Mouse (Mus musculus) ES-Bruce4 (cell line): ENCODE results near the gene Adipoq. TPM values are rescaled to one million over a fixed set of nuclear protein-coding genes. Genes with fewer than 3 reads are reported as not detected.

Experiments
- H3K27ac ChIP-seq: 2 replicates; pipeline ENCODE4 v1.5.1; 2012; ENCODE audit warnings: low read length, inconsistent platforms; ENCODE audit not compliant: insufficient read depth
- H3K27me3 ChIP-seq: 2 replicates; pipeline ENCODE4 v1.6.1; 2012; ENCODE audit warnings: mild to moderate bottlenecking, low read length, inconsistent platforms; ENCODE audit not compliant: control insufficient read depth, poor library complexity, insufficient read depth, severe bottlenecking
- H3K36me3 ChIP-seq: 2 replicates; pipeline ENCODE4 v1.6.1; 2012; ENCODE audit warnings: inconsistent platforms, mild to moderate bottlenecking, low read length, moderate library complexity; ENCODE audit not compliant: control insufficient read depth, poor library complexity, insufficient read depth, severe bottlenecking
- H3K4me1 ChIP-seq: one replicate; pipeline ENCODE4 v1.8.1; 2011; ENCODE audit warnings: low read length; ENCODE audit not compliant: control insufficient read depth, insufficient read depth
- H3K4me3 ChIP-seq: 2 replicates; pipeline ENCODE4 v1.5.1; 2011; ENCODE audit warnings: low read depth, mild to moderate bottlenecking, low read length
- H3K9ac ChIP-seq: 2 replicates; pipeline ENCODE4 v1.6.1; 2012; ENCODE audit warnings: low read depth, mild to moderate bottlenecking, inconsistent platforms; ENCODE audit not compliant: poor library complexity, severe bottlenecking
- H3K9me3 ChIP-seq: replicated peaks from 2 replicates; pipeline ENCODE4 v1.6.1; 2012; ENCODE audit warnings: mild to moderate bottlenecking, low read length, inconsistent platforms; ENCODE audit not compliant: control insufficient read depth, poor library complexity, insufficient read depth, severe bottlenecking
- CTCF ChIP-seq: IDR thresholded peaks from one replicate; pipeline ENCODE4 v1.8.1; 2011; ENCODE audit warnings: low read depth, low read length
- EP300 ChIP-seq: IDR thresholded peaks from 2 replicates; pipeline ENCODE4 v1.6.1; 2011; ENCODE audit warnings: low read depth, low read length; ENCODE audit not compliant: insufficient read depth
- POLR2A ChIP-seq: IDR thresholded peaks from one replicate; pipeline ENCODE4 v1.8.1; 2011; ENCODE audit warnings: low read length; ENCODE audit not compliant: insufficient read depth
- polyA plus RNA-seq: library from polyadenylated mRNA; stranded (reverse); fragments of >200 nt; gene quantifications from 2 replicates; pipeline ENCODE4 v1.2.4, GENCODE M21; 2011; ENCODE audit warnings: low read depth; ENCODE audit not compliant: missing spikeins, insufficient read depth, insufficient read length

Adipoq gene
- polyA plus RNA-seq, 1 experiment, result not detected

DNA sequence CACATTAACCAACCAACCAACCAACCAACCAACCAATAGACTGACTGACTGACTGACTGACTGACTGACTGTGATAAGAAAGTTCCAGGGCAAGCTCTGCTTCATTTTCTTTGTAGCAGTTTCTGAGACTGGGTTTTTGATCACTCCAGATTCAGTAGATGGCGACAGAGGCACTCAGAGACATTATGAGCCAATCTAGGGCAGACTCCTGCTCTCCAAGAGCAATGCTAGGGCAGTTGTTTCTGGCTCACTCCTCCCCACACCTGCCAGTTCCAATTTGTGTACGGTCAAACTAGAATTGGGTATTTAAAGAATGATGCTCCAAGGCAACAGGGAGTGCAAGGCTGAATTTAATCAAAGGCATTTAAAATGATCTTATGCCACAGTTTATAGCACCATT lies 5.1 kb downstream of the Adipoq start:
- Histone ChIP-seq H3K27me3 (no peaks in the 10 kb centered on the region), H3K27ac (no peak overlapping the region), H3K9me3 (no peaks in the 10 kb centered on the region), H3K4me3 (no peak overlapping the region), H3K9ac (no peak overlapping the region), H3K36me3 (no peaks in the 10 kb centered on the region), H3K4me1 (no peaks in the 10 kb centered on the region)
- TF ChIP-seq POLR2A (no peak), EP300 (no peak), CTCF (no peak)

DNA sequence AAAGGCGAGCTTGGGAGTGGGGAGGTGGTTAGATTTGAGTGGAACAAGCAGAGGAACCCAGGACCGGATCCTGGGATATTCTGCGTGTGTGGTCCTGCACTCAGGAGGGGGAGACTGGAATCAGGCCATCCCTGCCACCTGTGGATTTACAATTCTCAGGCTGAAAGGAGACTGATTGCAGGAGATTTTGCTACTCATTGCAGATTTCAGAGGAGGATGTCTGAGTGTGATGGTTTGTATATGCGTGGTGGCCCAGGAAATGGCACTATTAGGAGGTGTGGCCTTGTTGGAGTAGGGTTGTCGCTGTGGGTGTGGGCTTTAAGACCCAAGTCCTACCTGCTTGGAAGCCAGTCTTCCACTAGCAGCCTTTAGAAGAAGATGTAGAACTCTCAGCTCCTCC lies 7.9 kb downstream of the Adipoq start:
- H3K4me3 ChIP-seq, result no peak overlapping the region
- no peak for TF ChIP-seq EP300
- no peak for TF ChIP-seq POLR2A
- no peak for TF ChIP-seq CTCF
- H3K9ac ChIP-seq, result no peak overlapping the region
- H3K36me3 ChIP-seq, result no peaks in the 10 kb centered on the region
- no peaks in the 10 kb centered on the region for H3K27me3 ChIP-seq
- H3K27ac ChIP-seq, result no peak overlapping the region
- H3K4me1 ChIP-seq, result no peaks in the 10 kb centered on the region
- H3K9me3 ChIP-seq, result no peaks in the 10 kb centered on the region

DNA sequence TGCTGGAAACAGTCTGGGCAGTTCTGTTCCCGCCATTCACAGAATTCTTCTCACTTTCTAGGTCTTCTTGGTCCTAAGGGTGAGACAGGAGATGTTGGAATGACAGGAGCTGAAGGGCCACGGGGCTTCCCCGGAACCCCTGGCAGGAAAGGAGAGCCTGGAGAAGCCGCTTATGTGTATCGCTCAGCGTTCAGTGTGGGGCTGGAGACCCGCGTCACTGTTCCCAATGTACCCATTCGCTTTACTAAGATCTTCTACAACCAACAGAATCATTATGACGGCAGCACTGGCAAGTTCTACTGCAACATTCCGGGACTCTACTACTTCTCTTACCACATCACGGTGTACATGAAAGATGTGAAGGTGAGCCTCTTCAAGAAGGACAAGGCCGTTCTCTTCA lies 10.7 kb downstream of the Adipoq start:
- H3K27me3 ChIP-seq, result no peaks in the 10 kb centered on the region
- TF ChIP-seq EP300 (no peak), CTCF (no peak), POLR2A (no peak)
- no peaks in the 10 kb centered on the region for H3K36me3 ChIP-seq
- H3K9me3 ChIP-seq, result no peaks in the 10 kb centered on the region
- no peak overlapping the region for H3K27ac ChIP-seq
- H3K4me1 ChIP-seq, result no peaks in the 10 kb centered on the region
- no peak overlapping the region for H3K4me3 ChIP-seq
- H3K9ac ChIP-seq, result no peak overlapping the region

DNA sequence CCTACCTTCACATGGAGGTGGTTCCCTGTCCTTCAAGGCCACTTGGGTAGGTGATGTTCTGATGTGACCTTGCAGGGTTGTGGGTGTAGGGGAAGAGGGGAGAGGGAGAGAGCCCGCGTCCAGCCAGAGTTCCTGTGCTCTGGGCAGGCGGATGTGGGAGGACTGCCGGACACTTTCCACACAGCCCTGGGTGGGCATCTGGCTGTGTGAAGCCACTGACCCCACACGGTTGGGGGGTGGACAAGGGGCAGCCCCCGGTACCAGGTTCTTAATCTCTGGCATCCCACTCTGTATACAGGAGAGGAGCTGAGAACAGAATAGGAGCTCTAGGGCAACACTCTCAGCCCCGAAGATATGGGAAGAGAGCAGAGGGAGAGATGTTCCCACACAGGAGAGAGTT lies 12.0 kb downstream of the Adipoq start:
- H3K4me1 ChIP-seq, result no peaks in the 10 kb centered on the region
- no peaks in the 10 kb centered on the region for H3K36me3 ChIP-seq
- no peaks in the 10 kb centered on the region for H3K27me3 ChIP-seq
- no peak overlapping the region for H3K9ac ChIP-seq
- no peak for TF ChIP-seq POLR2A
- TF ChIP-seq CTCF, result no peak
- TF ChIP-seq EP300, result no peak
- no peaks in the 10 kb centered on the region for H3K9me3 ChIP-seq
- H3K27ac ChIP-seq, result no peak overlapping the region
- H3K4me3 ChIP-seq, result no peak overlapping the region

DNA sequence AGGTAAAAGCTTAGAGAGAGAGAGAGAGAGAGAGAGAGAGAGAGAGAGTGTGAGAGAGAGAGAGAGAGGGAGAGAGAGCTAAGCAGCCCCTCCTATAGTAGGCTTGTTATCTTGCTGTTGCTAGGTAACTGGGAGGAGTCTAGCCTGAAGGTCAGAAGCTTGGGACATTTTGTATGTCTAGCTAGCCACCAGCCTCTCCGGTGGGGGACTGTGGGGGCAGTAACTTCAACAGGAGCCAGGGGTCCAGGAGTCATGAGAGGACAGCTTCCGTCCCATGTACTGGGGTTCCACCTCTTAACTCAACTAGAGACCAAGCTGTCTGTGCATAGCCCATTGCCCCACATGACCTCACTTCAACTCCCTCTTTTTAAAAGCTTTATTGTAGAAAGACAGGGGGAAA lies 12.6 kb downstream of the Adipoq start:
- Histone ChIP-seq H3K27me3 (no peaks in the 10 kb centered on the region), H3K4me3 (no peak overlapping the region), H3K27ac (no peak overlapping the region), H3K9me3 (no peaks in the 10 kb centered on the region), H3K36me3 (no peaks in the 10 kb centered on the region), H3K9ac (no peak overlapping the region), H3K4me1 (no peaks in the 10 kb centered on the region)
- TF ChIP-seq CTCF, result no peak
- TF ChIP-seq POLR2A, result no peak
- TF ChIP-seq EP300, result no peak

DNA sequence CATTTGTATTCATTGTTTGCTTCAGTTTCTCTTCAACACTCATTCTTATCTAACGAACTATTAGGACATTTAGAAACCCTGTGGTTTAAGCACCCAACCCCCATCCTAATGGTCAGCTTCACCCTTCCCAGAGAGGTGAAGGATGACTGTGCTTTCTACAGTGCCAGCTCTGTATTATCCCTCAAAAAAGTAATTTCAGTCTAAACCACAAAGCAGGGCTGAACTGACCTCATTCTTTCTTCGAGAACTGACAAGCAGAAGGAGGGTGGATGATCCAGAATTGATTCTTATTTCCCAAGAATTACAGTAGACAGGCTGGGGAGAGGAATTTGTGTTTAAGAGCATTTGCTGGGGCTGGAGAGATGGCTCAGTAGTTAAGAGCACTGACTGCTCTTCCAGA lies 13.4 kb downstream of the Adipoq start:
- H3K36me3 ChIP-seq, result no peaks in the 10 kb centered on the region
- H3K27me3 ChIP-seq, result no peaks in the 10 kb centered on the region
- no peak overlapping the region for H3K9ac ChIP-seq
- no peaks in the 10 kb centered on the region for H3K9me3 ChIP-seq
- no peaks in the 10 kb centered on the region for H3K4me1 ChIP-seq
- TF ChIP-seq CTCF (no peak), EP300 (no peak), POLR2A (no peak)
- H3K4me3 ChIP-seq, result no peak overlapping the region
- no peak overlapping the region for H3K27ac ChIP-seq
